Mouse (Mus musculus): ENCODE data around the gene Olfr1250.
"Not testable (repeated sequence)": the region's sequence is repeated elsewhere in the genome, so short reads cannot be mapped to it uniquely, and the experiment has no call there.

Olfr1250 gene

GRCm38 (mm10) chr2:89661367-89661766 is at the start of gene Olfr1250:
Gene Olfr1250, minus strand, starts transcription at chr2:89661467.
- DNase-seq, result no peak

GRCm38 (mm10) chr2:89691980-89692379 is 30.7 kb upstream of the Olfr1250 start:
- no peak for DNase-seq

- no peak for DNase-seq
These were observed 10.6 kb upstream of the Olfr1250 start, which contains the start of gene Olfr1251 for GRCm38 (mm10) chr2:89671836-89672235. Gene Olfr1251, minus strand, starts transcription at chr2:89671936.

GRCm38 (mm10) chr2:89634883-89635282 is 26.4 kb downstream of the Olfr1250 start, which contains the start of gene Olfr1249:
Gene Olfr1249, minus strand, starts transcription at chr2:89634983.
- DNase-seq, result no peak

GRCm38 (mm10) chr2:89618145-89618544 is 43.1 kb downstream of the Olfr1250 start, which contains the start of gene Olfr1248:
Gene Olfr1248, minus strand, starts transcription at chr2:89618245.
- DNase-seq, result not testable (repeated sequence)

GRCm38 (mm10) chr2:89614030-89614429 is 47.2 kb downstream of the Olfr1250 start, which contains the start of gene Olfr1247:
Gene Olfr1247, minus strand, starts transcription at chr2:89614130.
- DNase-seq, result no peak

Measured in right cerebral cortex, postnatal 14 days (tissue).